Mouse (Mus musculus) Patski (cell line): Measurements from ENCODE around the gene Gm49486. TPM values are rescaled to one million over a fixed set of nuclear protein-coding genes. Genes with fewer than 3 reads are reported as not detected.

Experiments used
- ATAC-seq: fragments of 100-300 bp; one replicate; pipeline ENCODE4 v1.8.0; 2021
- CTCF ChIA-PET: fragments of 350-600 bp; sonication (Branson Sonifier 250); formaldehyde crosslinking; loops from one replicate; lab custom pipeline; 2022; ENCODE audit warnings: inconsistent platforms; lab: Charles Lee
- POLR2A ChIA-PET: fragments of 350-600 bp; sonication (Branson Sonifier 250); formaldehyde crosslinking; loops from one replicate; lab custom pipeline; 2022; ENCODE audit warnings: antibody characterized with exemption, inconsistent platforms; lab: Charles Lee
- DNase-seq: peaks from one replicate; pipeline ENCODE4 v3.0.0-alpha.2; 2011; ENCODE audit warnings: low read depth, low spot score
- H3K27me3 ChIP-seq: fragments of 371-371 bp; one replicate; pipeline ENCODE4 v1.5.1; 2021
- CTCF ChIP-seq: fragments of 100-300 bp; IDR thresholded peaks from one replicate; pipeline ENCODE4 v1.5.1; 2021
- in situ Hi-C: fragments of 300-500 bp; cut with MboI; formaldehyde crosslinking; loops from 3 replicates; pipeline ENCODE4 v1.11.1; 2018; ENCODE audit warnings: low pct_unique_long_range_greater_than_20kb, mixed read lengths
- polyA plus RNA-seq: library from polyadenylated mRNA; unstranded; gene quantifications from one replicate; pipeline ENCODE4 v1.2.3, GENCODE M21; 2021

Gm49486 gene
- polyA plus RNA-seq, 1 experiment from 2014 or later, result 3.5 TPM

GRCm38 (mm10) chr15:79306043-79306637, 76.9 kb downstream of the Gm49486 start:
- no peaks in the 10 kb centered on the region for H3K27me3 ChIP-seq
- DNase-seq (no peak), ATAC-seq (no peak)
- TF ChIP-seq CTCF, result no peak
- ChIA-PET CTCF (no interaction called here), POLR2A (no interaction called here)
- in situ Hi-C loops, result no loop called here

Other genes with a start within 250 kb of the Gm49486 start
- gene H1f0, start 200.9 kb upstream of the Gm49486 start, polyA plus RNA-seq, result 95.5 TPM
- gene Galr3, start 187.5 kb upstream of the Gm49486 start, polyA plus RNA-seq, result 0.12 TPM
- 40.0 TPM for gene Ankrd54, start 166.5 kb upstream of the Gm49486 start, polyA plus RNA-seq
- 220 TPM for gene Eif3l, start 154.2 kb upstream of the Gm49486 start, polyA plus RNA-seq
- 43.0 TPM for gene Micall1, start 120.5 kb upstream of the Gm49486 start, polyA plus RNA-seq
- gene Polr2f, start 88.4 kb upstream of the Gm49486 start, polyA plus RNA-seq, result 178 TPM
- gene 1700088E04Rik, start 88.1 kb upstream of the Gm49486 start, polyA plus RNA-seq, result 34.2 TPM
- gene Sox10, start 64.2 kb upstream of the Gm49486 start, polyA plus RNA-seq, result not detected
- gene Pick1, start 218 bp upstream of the Gm49486 start, polyA plus RNA-seq, result 43.1 TPM
- 4.0 TPM for gene Slc16a8, start 25.4 kb downstream of the Gm49486 start, polyA plus RNA-seq
- gene Baiap2l2, start 56.1 kb downstream of the Gm49486 start, polyA plus RNA-seq, result 75.9 TPM
- 32.8 TPM for gene Pla2g6, start 99.0 kb downstream of the Gm49486 start, polyA plus RNA-seq
- gene Maff, start 117.2 kb downstream of the Gm49486 start, polyA plus RNA-seq, result 47.8 TPM
- gene Tmem184b, start 174.2 kb downstream of the Gm49486 start, polyA plus RNA-seq, result 129 TPM
- 128 TPM for gene Csnk1e, start 226.2 kb downstream of the Gm49486 start, polyA plus RNA-seq